Mouse (Mus musculus) kidney, postnatal 36 days (tissue): ENCODE measurements around the gene Fam213a.

Experiments used
- DNase-seq, 2 experiments: peaks; one replicate each; pipeline ENCODE4 v3.0.0; 2021 to 2022; ENCODE audit warnings: mixed read lengths in 2 of 2

The Fam213a gene

GRCm38 (mm10) chr14:41004201-41005141, 9.1 kb downstream of the Fam213a start:
- peak; percentile 90 to 95 for DNase-seq

GRCm38 (mm10) chr14:41001576-41001975, 12.0 kb downstream of the Fam213a start:
- no peak for DNase-seq

GRCm38 (mm10) chr14:41000801-41001200, 12.8 kb downstream of the Fam213a start:
- DNase-seq, result no peak

- no peak for DNase-seq
Measured at GRCm38 (mm10) chr14:40999904-41000645, 13.5 kb downstream of the Fam213a start.

GRCm38 (mm10) chr14:40996171-40996570, 17.4 kb downstream of the Fam213a start:
- no peak for DNase-seq

- no peak for DNase-seq
Measured at GRCm38 (mm10) chr14:40992464-40992863, 21.1 kb downstream of the Fam213a start.

GRCm38 (mm10) chr14:40988780-40989179, 24.8 kb downstream of the Fam213a start:
- DNase-seq, result no peak

- no peak for DNase-seq
Measured at GRCm38 (mm10) chr14:40987184-40987583, 26.4 kb downstream of the Fam213a start.

- no peak for DNase-seq
Measured at GRCm38 (mm10) chr14:40985635-40986034, 28.0 kb downstream of the Fam213a start.

GRCm38 (mm10) chr14:40979723-40980122, 33.9 kb downstream of the Fam213a start:
- no peak for DNase-seq

- DNase-seq, result peak; percentile 74 to 79
Measured at GRCm38 (mm10) chr14:40979002-40979401, 34.6 kb downstream of the Fam213a start.

GRCm38 (mm10) chr14:40975127-40975721, 38.4 kb downstream of the Fam213a start:
- peak; percentile 77 to 84 for DNase-seq

- DNase-seq, result no peak
Measured at GRCm38 (mm10) chr14:40968051-40968450, 45.5 kb downstream of the Fam213a start.

GRCm38 (mm10) chr14:40967598-40967900, 46.0 kb downstream of the Fam213a start:
- DNase-seq, result no peak

- DNase-seq, result peak; percentile 99
Measured at GRCm38 (mm10) chr14:40966862-40967597, 46.6 kb downstream of the Fam213a start.

GRCm38 (mm10) chr14:40966392-40966861, 47.2 kb downstream of the Fam213a start, which contains the start of gene Tspan14:
Tspan14 (minus strand) TSS chr14:40966807.
- no peak for DNase-seq

- peak; percentile 77 to 81 for DNase-seq
Measured at GRCm38 (mm10) chr14:40965507-40966356, 47.9 kb downstream of the Fam213a start.

- DNase-seq, result peak; percentile 63 to 70
Measured at GRCm38 (mm10) chr14:40964881-40965280, 48.7 kb downstream of the Fam213a start.

- no peak for DNase-seq
Measured at GRCm38 (mm10) chr14:40964214-40964610, 49.4 kb downstream of the Fam213a start.

GRCm38 (mm10) chr14:40963501-40964213, 49.9 kb downstream of the Fam213a start:
- peak in 1 of 2 experiments; percentile 40 for DNase-seq
